Mouse (Mus musculus) embryonic facial prominence, embryonic 15.5 days (tissue): ENCODE measurements around the gene Cdk20. TPM values are rescaled to one million over a fixed set of nuclear protein-coding genes. Genes with fewer than 3 reads are reported as not detected.
"Not testable (repeated sequence)": the region's sequence is repeated elsewhere in the genome, so short reads cannot be mapped to it uniquely, and the experiment has no call there.

Experiments used
- ATAC-seq: fragments of 200-750 bp; cut with Nextera tagmentation; 2 replicates; pipeline ENCODE4 v1.8.0; 2017; ENCODE audit warnings: low read depth, moderate TSS enrichment; ENCODE audit not compliant: insufficient number of reproducible peaks, low FRiP score, low TSS enrichment
- H3K27ac ChIP-seq: fragments of 300-500 bp; sonication (generic); replicated peaks from 2 replicates; pipeline ENCODE4 v1.5.1; 2015; ENCODE audit warnings: mild to moderate bottlenecking, inconsistent platforms
- H3K27me3 ChIP-seq: fragments of 300-500 bp; sonication (generic); 2 replicates; pipeline ENCODE4 v1.6.1; 2015; ENCODE audit warnings: inconsistent platforms
- H3K36me3 ChIP-seq: fragments of 300-500 bp; sonication (generic); 2 replicates; pipeline ENCODE4 v1.6.1; 2015; ENCODE audit warnings: mild to moderate bottlenecking, inconsistent platforms
- H3K4me1 ChIP-seq: fragments of 300-500 bp; sonication (generic); 2 replicates; pipeline ENCODE4 v1.6.1; 2015; ENCODE audit warnings: inconsistent platforms
- H3K4me2 ChIP-seq: fragments of 300-500 bp; sonication (generic); replicated peaks from 2 replicates; pipeline ENCODE4 v1.6.1; 2015; ENCODE audit warnings: mild to moderate bottlenecking, inconsistent platforms
- H3K4me3 ChIP-seq: fragments of 300-500 bp; sonication (generic); replicated peaks from 2 replicates; pipeline ENCODE4 v1.5.1; 2015; ENCODE audit warnings: mild to moderate bottlenecking, inconsistent platforms
- H3K9ac ChIP-seq: fragments of 300-500 bp; sonication (generic); 2 replicates; pipeline ENCODE4 v1.6.1; 2015; ENCODE audit warnings: inconsistent platforms
- H3K9me3 ChIP-seq: fragments of 300-500 bp; sonication (generic); replicated peaks from 2 replicates; pipeline ENCODE4 v1.6.1; 2016; ENCODE audit warnings: inconsistent platforms
- WGBS: fragments of 180-500 bp; shearing (Covaris S2); methylation state at CpG from one replicate; pipeline ENCODE4 v1.1.7; 2015; 5-methylcytosine and 5-hydroxymethylcytosine counted together
- polyA plus RNA-seq: library from polyadenylated mRNA; unstranded; fragments of >200 nt; fragmentation: Nextera tagmentation; extraction: Ambion mirVana; gene quantifications from 2 replicates; pipeline ENCODE4 v1.2.1, GENCODE M21; 2015

Gene Cdk20
- polyA plus RNA-seq, 1 experiment from 2014 or later, result 16.8 TPM

DNA sequence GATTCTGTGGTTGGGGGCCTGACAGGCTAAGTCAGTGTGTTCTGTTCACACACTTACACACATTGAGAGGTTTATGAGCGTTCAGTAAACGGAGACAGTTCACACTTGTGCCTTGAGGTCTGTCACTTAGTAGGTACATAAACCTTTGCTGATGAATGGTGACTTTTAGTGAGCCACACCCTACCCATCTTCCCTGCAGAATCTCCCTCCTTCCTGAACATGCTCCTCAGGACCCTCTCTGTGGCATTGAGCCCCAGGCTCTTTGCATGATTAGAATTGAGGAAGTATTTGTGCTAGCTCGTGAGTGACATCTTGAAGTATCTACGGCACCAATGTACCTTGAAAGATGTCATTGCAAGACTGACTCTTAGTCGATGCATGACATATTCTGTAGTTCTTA lies 16.6 kb downstream of the Cdk20 start:
- WGBS, result 82% methylated on average over 5 of the region's 5 CpGs
- H3K9me3 ChIP-seq, result no peaks in the 10 kb centered on the region
- H3K4me3 ChIP-seq, result no peak overlapping the region
- H3K4me1 ChIP-seq, result no peaks in the 10 kb centered on the region
- no peaks in the 10 kb centered on the region for H3K36me3 ChIP-seq
- H3K9ac ChIP-seq, result no peak overlapping the region
- ATAC-seq, result no peak
- no peak overlapping the region for H3K4me2 ChIP-seq
- no peaks in the 10 kb centered on the region for H3K27me3 ChIP-seq
- H3K27ac ChIP-seq, result no peak overlapping the region

DNA sequence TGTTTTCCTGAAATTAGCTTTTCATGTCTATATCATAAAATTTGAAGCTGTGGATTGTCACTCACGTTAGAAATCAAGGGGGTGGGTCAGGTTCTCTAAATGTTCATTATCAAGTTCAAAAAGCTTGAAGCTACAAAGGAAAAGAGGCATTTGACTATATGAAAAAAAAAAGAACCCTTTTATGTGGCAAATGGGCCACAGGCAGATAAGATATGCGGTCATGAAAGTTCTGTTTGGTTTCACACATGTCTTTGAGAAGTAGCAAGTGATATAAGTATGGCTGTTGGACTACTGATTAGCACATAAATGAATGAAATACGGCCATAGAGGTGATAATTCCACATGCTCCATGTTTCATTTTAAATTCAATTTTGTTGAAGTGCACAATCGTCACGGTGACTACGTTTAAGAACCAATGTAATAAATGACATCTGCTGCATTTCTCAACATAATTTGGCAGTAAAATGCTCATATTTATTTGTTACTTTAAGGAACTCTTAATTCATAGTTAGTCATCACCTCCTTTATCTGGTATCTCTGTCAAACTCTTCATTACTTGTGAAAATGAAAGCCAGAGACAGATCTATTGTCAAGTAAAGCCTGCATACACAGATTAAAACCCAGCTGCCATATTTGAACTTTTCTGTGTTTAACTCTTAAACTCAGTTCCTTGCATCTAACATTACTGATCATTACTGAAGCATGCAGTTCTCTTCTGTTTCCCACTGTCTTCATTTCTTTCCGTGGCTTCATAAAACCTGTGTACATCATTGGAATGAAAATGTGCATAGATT lies 18.1 kb downstream of the Cdk20 start:
- no peak overlapping the region for H3K4me3 ChIP-seq
- no peaks in the 10 kb centered on the region for H3K36me3 ChIP-seq
- no peaks in the 10 kb centered on the region for H3K9me3 ChIP-seq
- no peak overlapping the region for H3K27ac ChIP-seq
- WGBS, result 62% methylated on average over 7 of the region's 7 CpGs
- no peaks in the 10 kb centered on the region for H3K27me3 ChIP-seq
- no peak overlapping the region for H3K9ac ChIP-seq
- ATAC-seq, result no peak
- no peaks in the 10 kb centered on the region for H3K4me1 ChIP-seq
- no peak overlapping the region for H3K4me2 ChIP-seq

DNA sequence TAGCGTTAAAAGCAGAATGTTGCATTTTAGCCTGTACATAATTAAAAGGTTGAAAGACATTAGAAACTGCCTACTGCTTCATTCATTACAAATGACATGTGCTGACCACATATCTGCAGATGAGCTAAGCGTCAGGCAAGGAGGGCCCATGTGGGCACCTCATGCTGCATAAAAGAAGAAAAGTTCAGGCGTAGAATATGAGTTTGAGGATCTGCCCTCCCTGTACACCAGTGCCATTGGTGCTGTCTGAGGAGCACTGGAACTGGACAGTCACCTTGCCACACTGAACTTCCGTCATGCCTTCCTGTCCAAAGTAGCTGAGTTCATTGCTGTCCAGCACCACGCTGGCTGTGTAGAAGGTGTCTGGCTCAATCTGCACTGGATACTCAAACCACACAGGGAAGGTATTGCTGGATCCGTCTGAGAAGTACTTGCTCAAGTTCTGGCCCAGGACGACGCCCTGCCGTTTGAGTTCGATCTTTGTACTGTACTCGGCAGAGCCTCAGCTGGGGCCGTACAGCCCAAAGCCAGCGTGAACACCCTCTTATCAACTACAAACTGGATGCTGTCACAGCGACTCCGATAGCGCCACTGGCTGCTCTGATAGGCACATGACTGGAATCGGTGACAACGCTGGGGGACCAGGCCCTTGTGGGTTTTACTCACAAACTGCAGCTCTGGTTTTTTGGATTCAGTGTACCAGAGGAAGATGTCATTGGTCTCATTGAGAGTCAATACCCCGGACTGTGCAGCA lies 25.3 kb downstream of the Cdk20 start:
- not testable (repeated sequence) for ATAC-seq, H3K27ac ChIP-seq, H3K36me3 ChIP-seq, H3K27me3 ChIP-seq, H3K4me1 ChIP-seq, H3K9ac ChIP-seq, H3K4me3 ChIP-seq, H3K9me3 ChIP-seq, H3K4me2 ChIP-seq
- 88% methylated on average over 19 of the region's 19 CpGs for WGBS

DNA sequence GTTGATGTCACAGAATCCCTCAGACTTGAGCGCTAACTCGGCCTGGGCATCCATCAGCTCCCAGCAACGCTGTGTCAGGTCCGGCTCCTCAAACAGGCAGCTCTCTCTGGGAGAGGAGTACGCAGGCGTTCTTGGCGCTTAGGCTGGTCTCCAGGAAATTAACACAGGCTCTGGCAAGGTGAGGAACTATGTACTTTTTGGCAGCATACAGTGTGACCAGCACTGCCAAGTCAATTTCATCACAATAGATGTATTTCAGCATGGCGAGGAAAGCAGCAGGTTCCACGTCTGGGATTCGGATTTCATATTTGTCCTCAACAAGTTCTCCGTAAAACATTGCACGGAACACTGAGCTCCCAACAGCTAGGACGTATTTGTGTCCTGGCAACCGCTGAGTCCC lies 26.1 kb downstream of the Cdk20 start:
- Histone ChIP-seq H3K4me3 (no peak overlapping the region), H3K4me2 (no peak overlapping the region), H3K9ac (no peak overlapping the region), H3K36me3 (no peaks in the 10 kb centered on the region), H3K27me3 (no peaks in the 10 kb centered on the region), H3K27ac (no peak overlapping the region), H3K9me3 (no peaks in the 10 kb centered on the region), H3K4me1 (no peaks in the 10 kb centered on the region)
- 87% methylated on average over 14 of the region's 14 CpGs for WGBS
- no peak for ATAC-seq

DNA sequence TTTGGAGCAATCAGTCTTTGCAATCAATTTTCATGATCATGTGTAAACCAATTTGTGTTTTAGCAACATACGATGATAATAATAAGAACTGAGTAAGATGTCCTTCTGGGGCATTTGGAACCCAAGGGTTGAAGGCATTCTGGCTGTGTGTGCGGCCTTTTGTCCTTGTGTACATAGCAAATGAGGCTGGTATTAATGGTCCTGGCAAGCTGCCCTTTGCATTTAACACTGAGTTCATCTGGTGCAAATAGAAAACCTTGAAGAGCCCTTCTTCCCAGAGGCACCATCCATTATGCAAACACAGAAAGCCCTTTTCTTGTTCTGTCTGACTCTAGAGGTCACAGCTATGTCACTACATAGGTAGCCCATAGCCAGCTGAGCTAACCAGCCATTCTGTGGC lies 30.5 kb downstream of the Cdk20 start:
- H3K36me3 ChIP-seq, result no peaks in the 10 kb centered on the region
- no peak overlapping the region for H3K27ac ChIP-seq
- ATAC-seq, result no peak
- no peaks in the 10 kb centered on the region for H3K4me1 ChIP-seq
- H3K9me3 ChIP-seq, result no peaks in the 10 kb centered on the region
- 82% methylated on average over 2 of the region's 2 CpGs for WGBS
- no peak overlapping the region for H3K4me3 ChIP-seq
- no peaks in the 10 kb centered on the region for H3K27me3 ChIP-seq
- no peak overlapping the region for H3K4me2 ChIP-seq
- H3K9ac ChIP-seq, result no peak overlapping the region

DNA sequence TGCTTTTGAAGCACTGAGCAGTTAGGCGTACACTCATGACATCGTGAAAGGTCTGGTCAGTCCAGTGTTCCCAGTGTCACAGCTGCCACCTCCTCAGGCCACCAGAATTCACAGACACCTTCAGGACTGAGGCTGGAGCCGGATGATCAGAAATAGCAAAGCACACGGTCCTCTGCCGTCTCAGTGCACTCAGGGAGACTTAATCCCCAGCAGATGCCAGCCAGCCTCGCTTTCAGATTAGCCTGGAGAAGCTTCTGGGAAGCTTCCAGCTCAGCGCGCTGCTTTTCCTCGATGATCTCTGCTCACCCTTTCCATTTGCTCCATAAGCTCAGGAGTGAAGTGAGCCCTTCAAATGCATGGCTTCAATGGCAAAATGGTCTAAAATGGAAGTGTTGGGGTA lies 33.1 kb downstream of the Cdk20 start:
- Histone ChIP-seq H3K27ac (no peak overlapping the region), H3K9me3 (no peaks in the 10 kb centered on the region), H3K4me2 (no peak overlapping the region; the same call in 1 of the 2 replicates), H3K36me3 (no peaks in the 10 kb centered on the region), H3K4me1 (no peaks in the 10 kb centered on the region), H3K27me3 (no peaks in the 10 kb centered on the region), H3K4me3 (no peak overlapping the region), H3K9ac (no peak overlapping the region)
- ATAC-seq, result no peak
- 50% methylated on average over 9 of the region's 9 CpGs for WGBS

DNA sequence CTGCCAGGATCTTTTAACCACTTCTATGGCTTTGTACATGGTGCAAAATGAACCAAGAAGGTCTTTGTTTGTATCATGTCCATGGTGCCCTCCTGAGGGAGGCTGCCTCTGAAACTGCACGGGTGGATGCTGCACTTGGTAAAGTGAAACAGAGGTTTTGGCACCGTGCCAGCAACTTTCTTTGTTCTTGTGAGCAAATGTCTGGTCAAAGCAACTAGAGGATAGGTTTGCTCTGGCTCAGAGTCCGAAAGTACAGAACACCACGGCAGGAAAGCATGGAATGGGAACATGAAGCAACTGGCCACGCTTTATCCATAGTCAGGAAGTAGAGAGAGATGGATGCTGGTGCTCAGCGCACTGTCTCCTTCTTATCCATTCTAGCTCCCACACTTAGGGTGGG lies 35.8 kb downstream of the Cdk20 start:
- H3K4me2 ChIP-seq, result no peak overlapping the region
- no peaks in the 10 kb centered on the region for H3K27me3 ChIP-seq
- WGBS, result 50% methylated on average over 6 of the region's 6 CpGs
- H3K27ac ChIP-seq, result no peak overlapping the region
- H3K9ac ChIP-seq, result no peak overlapping the region
- H3K36me3 ChIP-seq, result no peaks in the 10 kb centered on the region
- H3K4me3 ChIP-seq, result no peak overlapping the region
- no peaks in the 10 kb centered on the region for H3K4me1 ChIP-seq
- no peak for ATAC-seq
- no peaks in the 10 kb centered on the region for H3K9me3 ChIP-seq

DNA sequence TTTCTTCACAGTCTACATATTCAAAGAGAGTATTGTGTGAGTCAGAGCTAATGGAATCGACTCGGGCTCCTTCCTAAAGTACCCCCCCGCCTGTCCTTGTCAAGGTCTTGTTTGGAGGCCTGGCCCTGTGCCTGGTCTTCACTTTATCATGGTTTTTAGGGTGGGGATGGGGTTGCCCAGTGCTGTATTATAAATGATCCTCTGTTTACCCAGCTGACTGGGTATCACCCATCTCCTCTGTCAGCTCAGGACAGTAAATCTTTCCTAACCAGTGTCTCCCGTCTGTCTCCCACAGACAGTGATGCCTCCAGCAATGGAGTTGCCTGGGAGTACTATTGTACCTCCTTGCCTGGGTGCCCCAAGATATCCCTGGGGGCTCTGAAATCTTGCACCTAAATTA lies 45.9 kb downstream of the Cdk20 start:
- Histone ChIP-seq H3K27ac (no peak overlapping the region), H3K4me2 (no peak overlapping the region), H3K36me3 (no peaks in the 10 kb centered on the region), H3K4me3 (no peak overlapping the region), H3K27me3 (no peaks in the 10 kb centered on the region), H3K9ac (no peak overlapping the region), H3K9me3 (no peaks in the 10 kb centered on the region), H3K4me1 (no peaks in the 10 kb centered on the region)
- 63% methylated on average over 4 of the region's 4 CpGs for WGBS
- ATAC-seq, result no peak

DNA sequence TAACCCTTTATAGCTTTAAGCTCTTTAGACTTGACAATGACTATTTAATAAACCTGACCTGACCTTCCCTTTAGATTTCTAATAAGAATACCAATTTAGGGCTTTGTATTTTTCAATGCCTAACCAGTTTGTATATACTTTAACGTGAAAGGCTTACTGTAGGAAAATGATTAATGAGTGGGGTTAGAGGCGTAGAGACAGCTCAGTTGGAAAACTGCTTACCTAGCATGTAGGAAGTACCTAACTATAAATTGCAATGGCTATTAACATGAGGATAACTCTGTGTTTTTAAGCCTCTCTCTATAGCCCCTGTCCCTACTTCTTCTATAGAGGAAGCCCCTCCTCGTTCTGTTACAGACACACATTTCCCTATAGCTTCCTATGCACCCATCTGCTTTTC lies 47.8 kb downstream of the Cdk20 start:
- Histone ChIP-seq H3K4me2 (no peak overlapping the region), H3K9me3 (no peaks in the 10 kb centered on the region), H3K27me3 (no peaks in the 10 kb centered on the region), H3K4me1 (no peaks in the 10 kb centered on the region), H3K36me3 (no peaks in the 10 kb centered on the region), H3K4me3 (no peak overlapping the region), H3K27ac (no peak overlapping the region), H3K9ac (no peak overlapping the region)
- no peak for ATAC-seq
- 73% methylated on average over 3 of the region's 3 CpGs for WGBS

DNA sequence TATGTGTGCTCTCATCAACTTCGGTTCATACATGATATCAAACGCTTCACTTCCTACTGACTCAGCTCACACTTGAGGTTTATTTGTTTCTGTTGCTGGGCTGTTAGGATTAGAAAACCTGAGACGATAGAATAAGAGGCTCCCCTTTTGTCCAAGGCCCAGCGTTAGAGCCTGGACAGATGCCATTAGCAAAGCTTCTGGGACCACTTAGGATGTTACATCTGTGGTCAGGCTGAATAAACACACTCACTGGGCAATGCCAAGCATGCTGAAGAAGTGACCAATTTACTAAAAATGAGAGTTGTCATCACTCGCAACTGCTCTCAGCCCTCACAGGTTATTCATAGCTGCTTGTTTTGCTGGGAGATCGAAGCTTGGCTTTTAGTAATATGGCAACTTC lies 57.8 kb downstream of the Cdk20 start:
- H3K4me1 ChIP-seq, result no peaks in the 10 kb centered on the region
- H3K27me3 ChIP-seq, result no peaks in the 10 kb centered on the region
- no peaks in the 10 kb centered on the region for H3K36me3 ChIP-seq
- H3K9me3 ChIP-seq, result no peaks in the 10 kb centered on the region
- H3K27ac ChIP-seq, result no peak overlapping the region
- H3K4me2 ChIP-seq, result no peak overlapping the region
- no peak overlapping the region for H3K4me3 ChIP-seq
- no peak for ATAC-seq
- no peak overlapping the region for H3K9ac ChIP-seq
- WGBS, result 69% methylated on average over 6 of the region's 6 CpGs
